Mouse (Mus musculus) heart, postnatal 25 days (tissue): ENCODE measurements around the gene Coch. TPM values are rescaled to one million over a fixed set of nuclear protein-coding genes. Genes with fewer than 3 reads are reported as not detected.
"Not testable (repeated sequence)": the region's sequence is repeated elsewhere in the genome, so short reads cannot be mapped to it uniquely, and the experiment has no call there.

ENCODE experiments used
- DNase-seq: peaks from one replicate; pipeline ENCODE4 v3.0.0; 2022; ENCODE audit warnings: low spot score
- intact Hi-C: fragments of 180-260 bp; cut with DNase I; formaldehyde crosslinking; loops from one replicate; pipeline ENCODE4 v1.15.1; 2025
- total RNA-seq, 2 experiments: library from RNA; stranded (reverse); gene quantifications; 2 replicates each; pipeline ENCODE4 v1.2.3; 2021

Coch gene
- total RNA-seq, 2 experiments from 2014 or later = 0.22 to 0.34 TPM

GRCm38 (mm10) chr12:51636260-51636659 lies 43.1 kb downstream of the Coch start:
- no peak for DNase-seq
- intact Hi-C loops = no loop called here

- intact Hi-C loops = no loop called here
- DNase-seq = no peak
Observed at GRCm38 (mm10) chr12:51636689-51637470, 43.7 kb downstream of the Coch start.

- intact Hi-C loops = no loop called here
- no peak for DNase-seq
Observed at GRCm38 (mm10) chr12:51641871-51642270, 48.7 kb downstream of the Coch start.

GRCm38 (mm10) chr12:51649401-51649800 lies 56.3 kb downstream of the Coch start:
- intact Hi-C loops, DNase-seq: not testable (repeated sequence)

Other genes starting within 250 kb of the Coch start
- gene G2e3, start 245.3 kb upstream of the Coch start, total RNA-seq = 1 to 10 TPM; 2.8 to 3.4 TPM
- 10 to 100 TPM; 25.1 to 26.8 TPM for gene Scfd1, start 215.8 kb upstream of the Coch start, total RNA-seq
- gene Ap4s1, start 97.7 kb downstream of the Coch start, total RNA-seq = 10 to 100 TPM; 48.8 to 55.6 TPM
- gene Strn3, start 98.6 kb downstream of the Coch start, total RNA-seq = 100 to 1,000 TPM; 104 to 105 TPM
- 10 to 100 TPM; 76.9 to 84.5 TPM for gene Hectd1, start 236.2 kb downstream of the Coch start, total RNA-seq